ENCODE assay signal across 8 mouse cellular contexts in the genomic region with DNA sequence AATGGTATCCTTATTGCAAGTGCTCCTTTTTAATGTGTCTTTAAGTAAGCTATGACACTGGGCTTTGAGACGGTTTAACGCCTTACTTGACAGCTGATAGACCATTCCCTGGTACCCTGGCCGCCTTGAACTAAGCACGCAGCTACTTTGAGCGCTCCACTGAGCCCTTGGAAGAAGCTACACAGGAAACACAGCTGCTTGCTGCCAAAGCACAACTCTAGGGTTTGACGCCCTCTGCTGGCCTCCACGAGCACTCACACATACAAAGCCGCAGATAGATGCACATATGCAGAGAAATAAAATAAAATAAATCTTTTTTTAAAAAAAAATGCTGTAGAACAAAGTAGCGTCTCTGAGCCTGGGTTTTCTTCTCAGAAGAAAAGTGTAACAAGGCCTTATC. TPM values are rescaled to one million over a fixed set of nuclear protein-coding genes. Genes with fewer than 3 reads are reported as not detected.
A peak's percentile ranks its signal among the peaks of the same experiment; 100 is the strongest.
DNase-seq lines count a peak whose midpoint lies in the region; ATAC-seq and TF ChIP-seq lines count a peak whose summit lies in the region.

No protein-coding gene starts in this region.

- peak; percentile 80 for DNase-seq in kidney, postnatal 0 days (ENCODE audit: low spot score)
- DNase-seq in kidney, adult 8-10 months: no peak
- DNase-seq in forebrain, embryonic 10.5 days (ENCODE audit: extremely low spot score, low spot score): peak; percentile 52
- no peak for DNase-seq in liver, adult 2 months (ENCODE audit: extremely low read depth, low read depth, low spot score)
- peak; percentile 52 for DNase-seq in testis, postnatal 10 days (ENCODE audit: low spot score)
- DNase-seq in adrenal gland, adult (ENCODE audit: inconsistent age in 2 of 2, low spot score in 1 of 2): no peak
- DNase-seq in ovary, adult 18-20 months (ENCODE audit: low spot score): no peak

- H3K36me3 ChIP-seq in kidney, postnatal 0 days (ENCODE audit: insufficient read depth, low read length): no peaks in the 10 kb centered on the region
- H3K36me3 ChIP-seq in forebrain, embryonic 10.5 days (replicated peaks): no peaks in the 10 kb centered on the region
- H3K36me3 ChIP-seq in liver, adult 2 months (ENCODE audit: control insufficient read depth, insufficient read depth, low read length): no peaks in the 10 kb centered on the region

- no peaks in the 10 kb centered on the region for H3K79me2 ChIP-seq in liver, adult 2 months (ENCODE audit: control insufficient read depth, insufficient read depth, low read length)

- H3K9ac ChIP-seq in kidney, postnatal 0 days (ENCODE audit: low read depth, low read length): no peak overlapping the region
- no peak overlapping the region for H3K9ac ChIP-seq in liver, adult 2 months (ENCODE audit: low read depth, low read length)

- no peaks in the 10 kb centered on the region for H3K4me1 ChIP-seq in kidney, postnatal 0 days (replicated peaks; ENCODE audit: insufficient read depth, low read length)
- H3K4me1 ChIP-seq in bone marrow, adult 2 months (ENCODE audit: control insufficient read depth, insufficient read depth, low read length): no peaks in the 10 kb centered on the region
- peaks cover 16% of the 10 kb centered on the region for H3K4me1 ChIP-seq in forebrain, embryonic 10.5 days
- H3K4me1 ChIP-seq in liver, adult 2 months (ENCODE audit: control insufficient read depth, insufficient read depth, low read length): no peaks in the 10 kb centered on the region

- no peak overlapping the region for H3K4me3 ChIP-seq in kidney, postnatal 0 days (replicated peaks; ENCODE audit: low read depth, low read length)
- H3K4me3 ChIP-seq in bone marrow, adult 2 months (replicated peaks; ENCODE audit: control insufficient read depth, low read depth, low read length): no peak overlapping the region
- H3K4me3 ChIP-seq in forebrain, embryonic 10.5 days: peak overlapping the region; percentile 52
- no peak overlapping the region for H3K4me3 ChIP-seq in liver, adult 2 months (ENCODE audit: insufficient read depth, low read depth, low read length)

- TF ChIP-seq CTCF in kidney, postnatal 0 days (IDR thresholded peaks at IDR 0.05; ENCODE audit: low read depth): peak; percentile 69
- 0 out of 2 replicates have a peak, but pooled peaks have one; percentile 24 for TF ChIP-seq CTCF in bone marrow, adult 2 months (IDR thresholded peaks at IDR 0.05; ENCODE audit: control insufficient read depth, insufficient read depth, low read length)
- TF ChIP-seq CTCF in liver, adult 2 months (IDR thresholded peaks at IDR 0.05; ENCODE audit: low read depth, low read length): peak; percentile 45; the same call in 1 of the 2 replicates

- H3K9me3 ChIP-seq in kidney, postnatal 0 days (replicated peaks; ENCODE audit: low read length): no peaks in the 10 kb centered on the region
- H3K9me3 ChIP-seq in forebrain, embryonic 10.5 days: no peaks in the 10 kb centered on the region

- ATAC-seq in kidney, postnatal 0 days (replicated peaks; ENCODE audit: low FRiP score, low read depth): no peak

- no peaks in the 10 kb centered on the region for H3K27me3 ChIP-seq in kidney, postnatal 0 days (ENCODE audit: insufficient read depth, low read length)
- H3K27me3 ChIP-seq in forebrain, embryonic 10.5 days (ENCODE audit: poor library complexity, severe bottlenecking): peaks cover 4% of the 10 kb centered on the region; the same call in 1 of the 2 replicates
- 0 out of 2 replicates have a peak, but pooled peaks cover 3% of the 10 kb centered on the region for H3K27me3 ChIP-seq in liver, adult 2 months (ENCODE audit: control insufficient read depth, insufficient read depth, low read length)

- H3K27ac ChIP-seq in kidney, postnatal 0 days: no peak overlapping the region
- H3K27ac ChIP-seq in bone marrow, adult 2 months (ENCODE audit: control insufficient read depth, insufficient read depth, low read depth, low read length, poor library complexity): no peak overlapping the region
- H3K27ac ChIP-seq in forebrain, embryonic 10.5 days: 0 out of 2 replicates have a peak overlapping the region, but pooled peaks have one; percentile 60
- H3K27ac ChIP-seq in liver, adult 2 months (replicated peaks; ENCODE audit: insufficient read depth, low read depth, low read length): no peak overlapping the region

- TF ChIP-seq POLR2A in bone marrow, adult 2 months (IDR thresholded peaks at IDR 0.05; ENCODE audit: borderline replicate concordance, control insufficient read depth, low read depth, low read length): no peak
- TF ChIP-seq POLR2A in liver, adult 2 months (IDR thresholded peaks at IDR 0.05; ENCODE audit: extremely low read depth, insufficient read depth, low read length): no peak

- 20% methylated on average over 9 of the region's 9 CpGs for WGBS in kidney, postnatal 0 days
- 34% methylated on average over 9 of the region's 9 CpGs for WGBS in bone marrow, adult 2 months
- 14% methylated on average over 9 of the region's 9 CpGs for WGBS in forebrain, embryonic 10.5 days
- WGBS in liver, adult 2 months: 30% methylated on average over 9 of the region's 9 CpGs

- H3K4me2 ChIP-seq in kidney, postnatal 0 days (ENCODE audit: low read length): peak overlapping the region; percentile 49

RNA-seq across cellular contexts. Expression of gene Pla2g5, which starts 4.0 kb away (rescaled TPM):
- 0.68 and 1.0 TPM in 2 replicates for polyA plus RNA-seq in kidney, postnatal 0 days (2015; fragmentation: Nextera tagmentation; extraction: Ambion mirVana)
- polyA plus RNA-seq in bone marrow, adult 2 months (2011; ENCODE audit: insufficient read depth, insufficient read length, low replicate concordance, missing spikeins): not detected in 2 replicates
- polyA plus RNA-seq in forebrain, embryonic 10.5 days (2016; fragmentation: Nextera tagmentation; extraction: Ambion mirVana): 0.66 and 0.86 TPM in 2 replicates
- 0.13 TPM in 1 of 2 replicates, not detected in the other for total RNA-seq in liver, adult 2 months (2014; rRNA removed)
- polyA plus RNA-seq in liver, adult 2 months (2012; rRNA removed): not detected in 2 replicates

RNA-seq across cellular contexts. Expression of gene Gm13030, which starts 14.5 kb away (rescaled TPM):
- polyA plus RNA-seq in kidney, postnatal 0 days (2015; fragmentation: Nextera tagmentation; extraction: Ambion mirVana): not detected in 2 replicates
- not detected in 2 replicates for polyA plus RNA-seq in bone marrow, adult 2 months (2011; ENCODE audit: insufficient read depth, insufficient read length, low replicate concordance, missing spikeins)
- not detected in 2 replicates for polyA plus RNA-seq in forebrain, embryonic 10.5 days (2016; fragmentation: Nextera tagmentation; extraction: Ambion mirVana)
- total RNA-seq in liver, adult 2 months (2014; rRNA removed): not detected in 2 replicates
- polyA plus RNA-seq in liver, adult 2 months (2012; rRNA removed): not detected in 2 replicates

RNA-seq across cellular contexts. Expression of gene Pla2g2e, which starts 18.5 kb away (rescaled TPM):
- 0.47 TPM in 1 of 2 replicates, not detected in the other for polyA plus RNA-seq in kidney, postnatal 0 days (2015; fragmentation: Nextera tagmentation; extraction: Ambion mirVana)
- not detected in 2 replicates for polyA plus RNA-seq in bone marrow, adult 2 months (2011; ENCODE audit: insufficient read depth, insufficient read length, low replicate concordance, missing spikeins)
- not detected in 2 replicates for polyA plus RNA-seq in forebrain, embryonic 10.5 days (2016; fragmentation: Nextera tagmentation; extraction: Ambion mirVana)
- total RNA-seq in liver, adult 2 months (2014; rRNA removed): not detected in 2 replicates
- not detected in 2 replicates for polyA plus RNA-seq in liver, adult 2 months (2012; rRNA removed)

RNA-seq across cellular contexts. Expression of gene Otud3, which starts 54.5 kb away (rescaled TPM):
- polyA plus RNA-seq in kidney, postnatal 0 days (2015; fragmentation: Nextera tagmentation; extraction: Ambion mirVana): 3.1 and 3.5 TPM in 2 replicates
- polyA plus RNA-seq in bone marrow, adult 2 months (2011; ENCODE audit: insufficient read depth, insufficient read length, low replicate concordance, missing spikeins): 2.9 and 6.3 TPM in 2 replicates
- 3.5 TPM in 2 replicates for polyA plus RNA-seq in forebrain, embryonic 10.5 days (2016; fragmentation: Nextera tagmentation; extraction: Ambion mirVana)
- total RNA-seq in liver, adult 2 months (2014; rRNA removed): 4.1 and 5.6 TPM in 2 replicates
- polyA plus RNA-seq in liver, adult 2 months (2012; rRNA removed): 4.1 and 5.1 TPM in 2 replicates

Comparison
In these comparisons a context has a peak if more than half of its experiments do, and no peak if none do; other contexts are left out.
1. DNase-seq: peak in kidney, postnatal 0 days (single experiment), forebrain, embryonic 10.5 days (single experiment) and testis, postnatal 10 days (single experiment); none in kidney, adult 8-10 months (0 of 2), liver, adult 2 months (single experiment), adrenal gland, adult (0 of 2) and ovary, adult 18-20 months (single experiment).
2. Peak in every context shown above with its lines, with median percentiles within 50 percentile points of each other: CTCF ChIP-seq.